Mouse (Mus musculus): ENCODE measurements around the gene Slc25a12. TPM values are rescaled to one million over a fixed set of nuclear protein-coding genes. Genes with fewer than 3 reads are reported as not detected.

The Slc25a12 gene
- polyA plus RNA-seq, 1 experiment from 2014 or later = 36.0 TPM

DNA sequence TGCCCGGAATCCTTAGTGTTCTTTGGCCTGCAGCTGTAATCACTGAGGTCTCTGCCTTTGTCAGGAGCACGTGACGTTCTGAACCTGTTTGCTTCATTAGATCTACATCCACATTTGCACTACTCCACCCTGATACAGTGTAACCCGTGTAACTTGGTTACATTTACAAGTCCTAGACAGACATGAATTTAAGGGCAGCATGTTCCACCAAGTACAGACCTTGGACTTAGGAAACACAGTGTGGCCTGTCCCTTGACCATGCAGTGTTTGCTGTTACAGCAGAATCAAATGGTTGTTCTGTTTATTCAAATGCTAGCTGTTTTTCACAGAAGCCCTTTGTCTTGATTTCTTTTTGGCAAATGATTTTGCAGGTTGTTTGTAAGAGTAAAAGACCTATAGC is 112.7 kb downstream of the Slc25a12 start:
- DNase-seq (ENCODE audit: extremely low spot score, low spot score) = no peak
- 91% methylated on average over 4 of the region's 4 CpGs for WGBS
- Histone ChIP-seq H3K36me3 (replicated peaks) (peaks cover 93% of the 10 kb centered on the region), H3K4me3 (no peak overlapping the region), H3K27me3 (ENCODE audit: poor library complexity, severe bottlenecking) (no peaks in the 10 kb centered on the region), H3K9me3 (no peaks in the 10 kb centered on the region), H3K27ac (no peak overlapping the region), H3K4me1 (no peaks in the 10 kb centered on the region)

DNA sequence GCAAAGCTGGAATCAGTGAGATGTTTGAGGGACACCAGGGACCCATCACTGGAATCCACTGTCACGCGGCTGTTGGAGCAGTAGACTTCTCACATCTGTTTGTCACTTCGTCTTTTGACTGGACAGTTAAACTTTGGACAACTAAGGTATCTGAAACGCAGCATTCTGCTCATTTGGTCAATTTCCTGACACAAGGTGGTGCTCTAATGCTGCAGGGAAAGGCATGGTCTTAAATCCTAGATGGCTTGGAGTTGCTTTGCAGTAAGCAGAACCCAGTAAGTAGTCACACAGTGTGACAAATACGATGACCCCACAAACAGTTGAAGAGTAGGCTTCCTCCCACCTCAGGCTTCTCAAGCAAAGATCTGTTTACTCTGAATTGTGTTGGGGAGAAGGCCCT is 116.7 kb downstream of the Slc25a12 start:
- no peak overlapping the region for H3K27ac ChIP-seq
- H3K36me3 ChIP-seq (replicated peaks) = peaks cover 87% of the 10 kb centered on the region
- no peaks in the 10 kb centered on the region for H3K27me3 ChIP-seq (ENCODE audit: poor library complexity, severe bottlenecking)
- H3K4me3 ChIP-seq = no peak overlapping the region
- H3K4me1 ChIP-seq = no peaks in the 10 kb centered on the region
- 81% methylated on average over 5 of the region's 5 CpGs for WGBS
- no peaks in the 10 kb centered on the region for H3K9me3 ChIP-seq
- no peak for DNase-seq (ENCODE audit: extremely low spot score, low spot score)

DNA sequence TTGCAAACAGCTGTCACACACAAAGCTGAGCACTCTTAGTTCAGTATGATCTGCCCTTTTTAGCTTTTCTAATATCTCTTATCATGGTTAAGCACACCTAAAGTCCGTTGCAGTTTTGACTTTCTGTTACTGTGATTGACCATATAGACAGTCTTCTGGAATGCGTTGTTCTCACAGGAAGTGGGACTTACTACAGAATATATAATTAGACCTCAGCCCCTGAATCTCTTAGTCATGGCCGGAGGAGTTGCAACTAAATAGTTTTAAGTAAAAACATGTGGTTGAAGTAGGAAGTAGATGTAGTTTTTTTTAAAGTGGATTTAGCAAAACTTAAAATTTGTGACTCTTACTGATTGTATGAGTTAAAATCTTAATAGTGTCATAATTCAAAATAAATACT is 119.5 kb downstream of the Slc25a12 start:
- Histone ChIP-seq H3K4me3 (no peak overlapping the region), H3K27me3 (ENCODE audit: poor library complexity, severe bottlenecking) (no peaks in the 10 kb centered on the region), H3K4me1 (peaks cover 19% of the 10 kb centered on the region), H3K27ac (no peak overlapping the region), H3K9me3 (no peaks in the 10 kb centered on the region), H3K36me3 (replicated peaks) (peaks cover 74% of the 10 kb centered on the region)
- 87% methylated on average over 3 of the region's 3 CpGs for WGBS
- DNase-seq (ENCODE audit: extremely low spot score, low spot score) = no peak

GRCm38 (mm10) chr2:71246096-71246495 is 121.5 kb downstream of the Slc25a12 start:
- Histone ChIP-seq H3K9me3 (no peaks in the 10 kb centered on the region), H3K36me3 (replicated peaks) (peaks cover 70% of the 10 kb centered on the region), H3K27me3 (ENCODE audit: poor library complexity, severe bottlenecking) (no peaks in the 10 kb centered on the region), H3K4me1 (peaks cover 19% of the 10 kb centered on the region), H3K27ac (no peak overlapping the region), H3K4me3 (no peak overlapping the region)
- 92% methylated on average over 5 of the region's 5 CpGs for WGBS
- no peak for DNase-seq (ENCODE audit: extremely low spot score, low spot score)

GRCm38 (mm10) chr2:71245416-71245815 is 122.1 kb downstream of the Slc25a12 start:
- Histone ChIP-seq H3K9me3 (no peaks in the 10 kb centered on the region), H3K4me3 (no peak overlapping the region), H3K4me1 (peaks cover 19% of the 10 kb centered on the region), H3K27me3 (ENCODE audit: poor library complexity, severe bottlenecking) (no peaks in the 10 kb centered on the region), H3K27ac (no peak overlapping the region), H3K36me3 (replicated peaks) (peaks cover 70% of the 10 kb centered on the region)
- no peak for DNase-seq (ENCODE audit: extremely low spot score, low spot score)
- 74% methylated on average over 3 of the region's 3 CpGs for WGBS

DNA sequence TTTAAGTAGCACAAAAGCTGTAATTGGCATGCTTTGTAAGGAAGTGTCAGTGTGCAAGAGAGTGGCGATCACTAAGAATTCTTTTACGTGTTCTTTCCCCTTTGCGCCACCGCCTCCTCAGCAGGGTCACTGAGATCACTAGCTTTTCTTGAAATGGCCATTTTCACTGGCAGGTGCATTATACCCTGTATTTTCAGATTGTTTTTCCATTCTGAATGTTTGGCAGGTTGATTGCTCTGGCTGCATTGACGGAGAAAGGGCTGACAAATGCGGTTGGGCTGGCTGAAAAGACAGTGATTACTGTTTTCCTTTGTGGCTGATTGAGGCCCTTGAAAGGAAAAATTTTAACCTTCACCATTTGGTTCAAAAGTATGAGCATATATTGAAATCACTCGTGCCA is 122.7 kb downstream of the Slc25a12 start:
- 63% methylated on average over 7 of the region's 7 CpGs for WGBS
- Histone ChIP-seq H3K27me3 (ENCODE audit: poor library complexity, severe bottlenecking) (no peaks in the 10 kb centered on the region), H3K4me1 (peaks cover 19% of the 10 kb centered on the region), H3K9me3 (no peaks in the 10 kb centered on the region), H3K36me3 (replicated peaks) (peaks cover 70% of the 10 kb centered on the region), H3K27ac (no peak overlapping the region), H3K4me3 (no peak overlapping the region)
- DNase-seq (ENCODE audit: extremely low spot score, low spot score) = no peak

- no peaks in the 10 kb centered on the region for H3K27me3 ChIP-seq (ENCODE audit: poor library complexity, severe bottlenecking)
- peaks cover 71% of the 10 kb centered on the region for H3K36me3 ChIP-seq (replicated peaks)
- H3K4me3 ChIP-seq = no peak overlapping the region
- WGBS = 81% methylated on average over 9 of the region's 9 CpGs
- DNase-seq (ENCODE audit: extremely low spot score, low spot score) = no peak
- H3K9me3 ChIP-seq = no peaks in the 10 kb centered on the region
- no peak overlapping the region for H3K27ac ChIP-seq
- H3K4me1 ChIP-seq = peaks cover 19% of the 10 kb centered on the region
These were observed 124.4 kb downstream of the Slc25a12 start for GRCm38 (mm10) chr2:71243058-71243672.

GRCm38 (mm10) chr2:71242180-71242579 is 125.4 kb downstream of the Slc25a12 start:
- no peaks in the 10 kb centered on the region for H3K9me3 ChIP-seq
- H3K27me3 ChIP-seq (ENCODE audit: poor library complexity, severe bottlenecking) = no peaks in the 10 kb centered on the region
- H3K36me3 ChIP-seq (replicated peaks) = peaks cover 72% of the 10 kb centered on the region
- H3K27ac ChIP-seq = no peak overlapping the region
- H3K4me3 ChIP-seq = no peak overlapping the region
- peaks cover 19% of the 10 kb centered on the region for H3K4me1 ChIP-seq
- no peak for DNase-seq (ENCODE audit: extremely low spot score, low spot score)
- WGBS = 80% methylated on average over 3 of the region's 3 CpGs

GRCm38 (mm10) chr2:71241505-71241904 is 126.0 kb downstream of the Slc25a12 start:
- Histone ChIP-seq H3K36me3 (replicated peaks) (peaks cover 74% of the 10 kb centered on the region), H3K4me1 (peaks cover 19% of the 10 kb centered on the region)
- no peak for DNase-seq (ENCODE audit: extremely low spot score, low spot score)

DNA sequence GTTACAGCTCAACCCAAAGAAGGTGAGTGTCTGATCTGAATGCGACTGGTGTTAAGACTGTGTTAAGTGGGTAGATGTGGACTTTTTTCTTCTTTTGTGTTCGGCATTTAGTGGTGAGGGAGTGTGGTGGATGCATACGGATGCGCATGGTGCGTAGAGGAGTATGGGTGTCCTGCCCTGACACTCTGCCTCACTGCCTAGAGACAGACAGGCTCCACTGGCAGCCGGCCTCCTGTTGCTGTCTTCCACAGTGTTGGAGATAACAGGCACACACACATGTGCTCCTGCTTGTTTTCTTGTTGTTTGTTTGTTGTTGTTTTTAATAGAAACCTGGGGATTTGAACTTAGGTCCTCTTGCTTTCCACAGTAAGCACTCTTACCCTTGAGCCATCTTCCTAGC is 131.5 kb downstream of the Slc25a12 start:
- WGBS = 94% methylated on average over 6 of the region's 6 CpGs
- H3K27me3 ChIP-seq (ENCODE audit: poor library complexity, severe bottlenecking) = no peaks in the 10 kb centered on the region
- peaks cover 73% of the 10 kb centered on the region for H3K36me3 ChIP-seq (replicated peaks)
- no peak overlapping the region for H3K27ac ChIP-seq
- DNase-seq (ENCODE audit: extremely low spot score, low spot score) = no peak
- no peaks in the 10 kb centered on the region for H3K9me3 ChIP-seq
- no peak overlapping the region for H3K4me3 ChIP-seq
- H3K4me1 ChIP-seq = no peaks in the 10 kb centered on the region

More at GRCm38 (mm10) chr2:71241505-71241904, 126.0 kb downstream of the Slc25a12 start:
- Histone ChIP-seq H3K27ac (no peak overlapping the region), H3K27me3 (ENCODE audit: poor library complexity, severe bottlenecking) (no peaks in the 10 kb centered on the region), H3K9me3 (no peaks in the 10 kb centered on the region), H3K4me3 (no peak overlapping the region)
- WGBS = 90% methylated on average over 2 of the region's 2 CpGs

- DNase-seq (ENCODE audit: extremely low spot score, low spot score) = no peak
- peaks cover 67% of the 10 kb centered on the region for H3K36me3 ChIP-seq (replicated peaks)
- no peak overlapping the region for H3K4me3 ChIP-seq
- H3K9me3 ChIP-seq = no peaks in the 10 kb centered on the region
- H3K27me3 ChIP-seq (ENCODE audit: poor library complexity, severe bottlenecking) = no peaks in the 10 kb centered on the region
- no peak overlapping the region for H3K27ac ChIP-seq
- no peaks in the 10 kb centered on the region for H3K4me1 ChIP-seq
- WGBS = 90% methylated on average over 4 of the region's 4 CpGs
These were observed 132.1 kb downstream of the Slc25a12 start for GRCm38 (mm10) chr2:71235420-71235819.

GRCm38 (mm10) chr2:71232976-71233375 is 134.6 kb downstream of the Slc25a12 start:
- no peak for DNase-seq (ENCODE audit: extremely low spot score, low spot score)
- Histone ChIP-seq H3K27ac (no peak overlapping the region), H3K4me3 (no peak overlapping the region), H3K27me3 (ENCODE audit: poor library complexity, severe bottlenecking) (no peaks in the 10 kb centered on the region), H3K4me1 (no peaks in the 10 kb centered on the region), H3K9me3 (no peaks in the 10 kb centered on the region), H3K36me3 (replicated peaks) (peaks cover 65% of the 10 kb centered on the region)
- WGBS = 90% methylated on average over 2 of the region's 2 CpGs

- Histone ChIP-seq H3K4me3 (no peak overlapping the region), H3K4me1 (no peaks in the 10 kb centered on the region), H3K27me3 (ENCODE audit: poor library complexity, severe bottlenecking) (no peaks in the 10 kb centered on the region), H3K27ac (no peak overlapping the region), H3K36me3 (replicated peaks) (peaks cover 60% of the 10 kb centered on the region), H3K9me3 (no peaks in the 10 kb centered on the region)
- WGBS = 91% methylated on average over 5 of the region's 5 CpGs
- no peak for DNase-seq (ENCODE audit: extremely low spot score, low spot score)
These were observed 135.6 kb downstream of the Slc25a12 start for GRCm38 (mm10) chr2:71231951-71232350.

DNA sequence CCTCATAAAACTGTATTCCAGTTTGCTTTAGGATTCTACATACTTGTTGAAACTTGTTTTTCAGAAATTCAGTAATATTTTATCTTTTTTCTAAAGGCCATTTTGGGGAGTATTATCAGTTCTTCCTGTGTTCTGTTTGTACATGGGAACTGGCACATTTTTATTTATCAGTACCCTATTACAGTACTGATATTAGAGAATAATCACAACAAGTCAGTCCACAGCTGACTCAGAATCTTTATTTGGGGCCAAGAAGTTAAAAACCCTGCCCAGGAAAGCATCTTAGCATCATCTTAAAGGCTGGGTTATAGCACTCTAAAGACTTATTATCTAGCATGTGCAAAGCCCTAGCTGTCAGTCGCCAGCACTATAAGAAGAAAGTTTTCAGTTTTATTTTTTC is 137.9 kb downstream of the Slc25a12 start:
- no peak for DNase-seq (ENCODE audit: extremely low spot score, low spot score)
- WGBS = 94% methylated on average over 1 of the region's 1 CpGs
- Histone ChIP-seq H3K27me3 (ENCODE audit: poor library complexity, severe bottlenecking) (no peaks in the 10 kb centered on the region), H3K9me3 (no peaks in the 10 kb centered on the region), H3K4me1 (no peaks in the 10 kb centered on the region), H3K27ac (no peak overlapping the region), H3K4me3 (no peak overlapping the region), H3K36me3 (replicated peaks) (peaks cover 50% of the 10 kb centered on the region)

Data from forebrain, embryonic 10.5 days (tissue).